Mouse (Mus musculus): ENCODE data around the gene Rnaseh2c. TPM values are rescaled to one million over a fixed set of nuclear protein-coding genes. Genes with fewer than 3 reads are reported as not detected.

Rnaseh2c gene
- polyA plus RNA-seq (2016; fragmentation: Nextera tagmentation; extraction: Ambion mirVana): 114 and 126 TPM in 2 replicates

- Histone ChIP-seq H3K4me2 (replicated peaks) (peak within 1 kb of the TSS; percentile 87), H3K4me3 (peak within 1 kb of the TSS; percentile 77), H3K4me1 (peaks cover 22% of the 10 kb centered on the region), H3K27me3 (no peaks in the 10 kb centered on the region), H3K36me3 (peaks cover 40% of the 10 kb centered on the region), H3K9ac (peak within 1 kb of the TSS; percentile 95), H3K9me3 (replicated peaks) (no peaks in the 10 kb centered on the region), H3K27ac (peak within 1 kb of the TSS; percentile 89)
- peak; percentile 88 for ATAC-seq (ENCODE audit: low FRiP score)
- WGBS: under 1% methylated on average over 64 of the region's 64 CpGs
Measured at GRCm38 (mm10) chr19:5601752-5602541, at the start of gene Rnaseh2c. Rnaseh2c (plus strand) TSS chr19:5601873.

- Histone ChIP-seq H3K4me2 (replicated peaks) (no peak overlapping the region), H3K27me3 (peaks cover 48% of the 10 kb centered on the region)
- ATAC-seq (ENCODE audit: low FRiP score): no peak
Measured at GRCm38 (mm10) chr19:5553802-5554201, 47.9 kb upstream of the Rnaseh2c start.

GRCm38 (mm10) chr19:5554212-5554611 is 47.5 kb upstream of the Rnaseh2c start:
- no peak overlapping the region for H3K4me3 ChIP-seq
- H3K4me1 ChIP-seq: no peaks in the 10 kb centered on the region
- no peak for ATAC-seq (ENCODE audit: low FRiP score)
- no peak overlapping the region for H3K27ac ChIP-seq
- WGBS: 73% methylated on average over 14 of the region's 14 CpGs
- no peak overlapping the region for H3K4me2 ChIP-seq (replicated peaks)
- peaks cover 52% of the 10 kb centered on the region for H3K27me3 ChIP-seq
- H3K9ac ChIP-seq: no peak overlapping the region
- no peaks in the 10 kb centered on the region for H3K9me3 ChIP-seq (replicated peaks)
- H3K36me3 ChIP-seq: no peaks in the 10 kb centered on the region

More at GRCm38 (mm10) chr19:5553802-5554201, 47.9 kb upstream of the Rnaseh2c start:
- H3K9ac ChIP-seq: no peak overlapping the region
- H3K4me3 ChIP-seq: no peak overlapping the region
- no peaks in the 10 kb centered on the region for H3K36me3 ChIP-seq
- H3K9me3 ChIP-seq (replicated peaks): no peaks in the 10 kb centered on the region
- no peak overlapping the region for H3K27ac ChIP-seq
- H3K4me1 ChIP-seq: no peaks in the 10 kb centered on the region
- 66% methylated on average over 8 of the region's 8 CpGs for WGBS

GRCm38 (mm10) chr19:5558169-5558568 is 43.5 kb upstream of the Rnaseh2c start:
- H3K9ac ChIP-seq: no peak overlapping the region
- H3K9me3 ChIP-seq (replicated peaks): no peaks in the 10 kb centered on the region
- H3K27ac ChIP-seq: no peak overlapping the region
- H3K4me3 ChIP-seq: no peak overlapping the region
- 42% methylated on average over 7 of the region's 7 CpGs for WGBS
- H3K4me1 ChIP-seq: peaks cover 14% of the 10 kb centered on the region
- peaks cover 92% of the 10 kb centered on the region for H3K27me3 ChIP-seq
- ATAC-seq (ENCODE audit: low FRiP score): no peak
- H3K36me3 ChIP-seq: no peaks in the 10 kb centered on the region
- H3K4me2 ChIP-seq (replicated peaks): no peak overlapping the region

GRCm38 (mm10) chr19:5558770-5559169 is 42.9 kb upstream of the Rnaseh2c start:
- Histone ChIP-seq H3K9me3 (replicated peaks) (no peaks in the 10 kb centered on the region), H3K9ac (no peak overlapping the region), H3K36me3 (no peaks in the 10 kb centered on the region), H3K4me1 (peaks cover 14% of the 10 kb centered on the region), H3K27me3 (peaks cover 95% of the 10 kb centered on the region), H3K27ac (no peak overlapping the region), H3K4me2 (replicated peaks) (no peak overlapping the region), H3K4me3 (no peak overlapping the region)
- 46% methylated on average over 8 of the region's 8 CpGs for WGBS
- ATAC-seq (ENCODE audit: low FRiP score): no peak

- WGBS: 17% methylated on average over 7 of the region's 8 CpGs
- Histone ChIP-seq H3K27ac (no peak overlapping the region), H3K36me3 (no peaks in the 10 kb centered on the region), H3K9ac (no peak overlapping the region), H3K27me3 (peaks cover 96% of the 10 kb centered on the region), H3K4me1 (peaks cover 14% of the 10 kb centered on the region), H3K4me3 (no peak overlapping the region), H3K9me3 (replicated peaks) (no peaks in the 10 kb centered on the region), H3K4me2 (replicated peaks) (no peak overlapping the region)
- no peak for ATAC-seq (ENCODE audit: low FRiP score)
Measured at GRCm38 (mm10) chr19:5559229-5559628, 42.4 kb upstream of the Rnaseh2c start.

GRCm38 (mm10) chr19:5559631-5560456 is 41.8 kb upstream of the Rnaseh2c start:
- peaks cover 96% of the 10 kb centered on the region for H3K27me3 ChIP-seq
- H3K4me3 ChIP-seq: peak overlapping the region; percentile 30
- H3K27ac ChIP-seq: no peak overlapping the region
- no peaks in the 10 kb centered on the region for H3K36me3 ChIP-seq
- H3K4me2 ChIP-seq (replicated peaks): peak overlapping the region; percentile 55
- H3K9ac ChIP-seq: peak overlapping the region; percentile 41; the same call in 1 of the 2 replicates
- WGBS: 1% methylated on average over 69 of the region's 69 CpGs
- H3K9me3 ChIP-seq (replicated peaks): no peaks in the 10 kb centered on the region
- H3K4me1 ChIP-seq: peaks cover 14% of the 10 kb centered on the region
- ATAC-seq (ENCODE audit: low FRiP score): no peak

GRCm38 (mm10) chr19:5560457-5561041 is 41.1 kb upstream of the Rnaseh2c start, which contains the start of gene Ovol1:
Ovol1 (minus strand) TSS chr19:5560646.
- Histone ChIP-seq H3K9ac (peak within 1 kb of the TSS; percentile 41; the same call in 1 of the 2 replicates), H3K27me3 (peaks cover 99% of the 10 kb centered on the region), H3K27ac (no peak within 1 kb of the TSS), H3K36me3 (no peaks in the 10 kb centered on the region), H3K4me3 (peak within 1 kb of the TSS; percentile 30), H3K4me2 (replicated peaks) (peak within 1 kb of the TSS; percentile 55), H3K9me3 (replicated peaks) (no peaks in the 10 kb centered on the region), H3K4me1 (peaks cover 14% of the 10 kb centered on the region)
- no peak for ATAC-seq (ENCODE audit: low FRiP score)
- WGBS: 1% methylated on average over 57 of the region's 57 CpGs

GRCm38 (mm10) chr19:5561252-5561790 is 40.4 kb upstream of the Rnaseh2c start:
- Histone ChIP-seq H3K4me1 (peaks cover 14% of the 10 kb centered on the region), H3K9ac (no peak overlapping the region), H3K4me3 (peak overlapping the region; percentile 30), H3K27me3 (peaks cover 99% of the 10 kb centered on the region), H3K27ac (no peak overlapping the region), H3K4me2 (replicated peaks) (peak overlapping the region; percentile 55), H3K36me3 (no peaks in the 10 kb centered on the region), H3K9me3 (replicated peaks) (no peaks in the 10 kb centered on the region)
- WGBS: 17% methylated on average over 10 of the region's 10 CpGs
- ATAC-seq (ENCODE audit: low FRiP score): no peak

- ATAC-seq (ENCODE audit: low FRiP score): no peak
- Histone ChIP-seq H3K4me3 (no peak overlapping the region), H3K4me2 (replicated peaks) (no peak overlapping the region), H3K27ac (no peak overlapping the region), H3K9me3 (replicated peaks) (no peaks in the 10 kb centered on the region), H3K27me3 (peaks cover 99% of the 10 kb centered on the region), H3K36me3 (no peaks in the 10 kb centered on the region), H3K4me1 (peaks cover 18% of the 10 kb centered on the region), H3K9ac (no peak overlapping the region)
- WGBS: 52% methylated on average over 3 of the region's 3 CpGs
Measured at GRCm38 (mm10) chr19:5561886-5562285, 39.8 kb upstream of the Rnaseh2c start.

GRCm38 (mm10) chr19:5562776-5563175 is 38.9 kb upstream of the Rnaseh2c start:
- H3K27me3 ChIP-seq: peaks cover 91% of the 10 kb centered on the region
- no peak overlapping the region for H3K4me2 ChIP-seq (replicated peaks)
- H3K4me1 ChIP-seq: peaks cover 22% of the 10 kb centered on the region
- no peaks in the 10 kb centered on the region for H3K36me3 ChIP-seq
- H3K9ac ChIP-seq: no peak overlapping the region
- ATAC-seq (ENCODE audit: low FRiP score): no peak
- no peak overlapping the region for H3K27ac ChIP-seq
- no peaks in the 10 kb centered on the region for H3K9me3 ChIP-seq (replicated peaks)
- 89% methylated on average over 10 of the region's 10 CpGs for WGBS
- no peak overlapping the region for H3K4me3 ChIP-seq

GRCm38 (mm10) chr19:5566316-5566715 is 35.4 kb upstream of the Rnaseh2c start:
- WGBS: 55% methylated on average over 5 of the region's 5 CpGs
- peaks cover 7% of the 10 kb centered on the region for H3K36me3 ChIP-seq
- no peak for ATAC-seq (ENCODE audit: low FRiP score)
- H3K27me3 ChIP-seq: peaks cover 63% of the 10 kb centered on the region
- H3K4me3 ChIP-seq: no peak overlapping the region
- no peaks in the 10 kb centered on the region for H3K9me3 ChIP-seq (replicated peaks)
- no peak overlapping the region for H3K9ac ChIP-seq
- H3K4me2 ChIP-seq (replicated peaks): no peak overlapping the region
- peaks cover 19% of the 10 kb centered on the region for H3K4me1 ChIP-seq
- no peak overlapping the region for H3K27ac ChIP-seq

All from hindbrain, embryonic 12.5 days (tissue).